Mouse (Mus musculus) left cerebral cortex, adult 2 months (tissue): ENCODE data around the gene Tdg. TPM values are rescaled to one million over a fixed set of nuclear protein-coding genes. Genes with fewer than 3 reads are reported as not detected.

ENCODE experiments used
- DNase-seq, 2 experiments: peaks; one replicate each; pipeline ENCODE4 v3.0.0; 2021 to 2022; ENCODE audit warnings: low spot score in 2 of 2, mixed read lengths in 1 of 2; ENCODE audit errors: extremely low spot score in 1 of 2
- H3K27ac ChIP-seq: fragments of 200-600 bp; 2 replicates; pipeline ENCODE4 v1.8.1; 2022
- H3K4me3 ChIP-seq: fragments of 200-600 bp; 2 replicates; pipeline ENCODE4 v1.8.1; 2022
- CTCF ChIP-seq: fragments of 200-600 bp; IDR thresholded peaks from 2 replicates; pipeline ENCODE4 v1.8.1; 2022; ENCODE audit warnings: antibody characterized with exemption, mild to moderate bottlenecking, moderate library complexity
- intact Hi-C: fragments of 180-260 bp; cut with DNase I; formaldehyde crosslinking; loops from one replicate; pipeline ENCODE4 v1.15.1; 2025
- total RNA-seq, 2 experiments: library from RNA; stranded (reverse); gene quantifications; 2 replicates each; pipeline ENCODE4 v1.2.3; 2021

The Tdg gene
- total RNA-seq, 2 experiments from 2014 or later: 42.7 to 50.2 TPM

DNA sequence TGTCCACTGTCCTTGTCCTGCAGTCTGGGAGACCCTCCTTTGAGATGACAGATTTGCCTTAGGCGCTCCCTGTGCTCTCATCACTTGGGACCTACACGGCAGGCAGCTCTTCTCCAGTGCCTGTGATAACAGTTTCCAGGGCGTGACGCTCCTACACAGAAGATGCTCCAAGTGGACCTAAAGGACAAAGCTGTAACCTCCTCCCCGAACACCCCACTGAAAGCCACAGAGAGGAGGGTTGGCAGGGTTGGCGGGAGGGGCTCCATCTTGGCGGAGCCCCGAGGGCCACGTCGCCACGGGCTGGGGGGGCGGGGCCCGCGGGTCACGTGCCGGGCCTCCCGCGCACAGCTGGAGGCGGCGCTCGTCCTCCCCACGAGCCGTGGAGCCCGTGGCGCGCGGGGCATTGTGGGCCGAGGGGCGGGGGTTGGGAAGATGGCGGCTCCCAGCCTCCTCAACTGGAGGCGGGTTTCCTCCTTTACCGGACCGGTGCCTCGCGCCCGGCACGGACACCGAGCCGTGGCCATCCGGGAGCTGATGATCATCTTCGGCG, 69.2 kb downstream of the Tdg start:
- intact Hi-C loops: loop anchor here (2.0 kb wide), 1 partner anchor 36 kb away; no protein-coding TSS in a partner anchor
- peak; percentile 90 to 94 for DNase-seq
- no peak for TF ChIP-seq CTCF
- Histone ChIP-seq H3K4me3 (peak overlapping the region; percentile 83), H3K27ac (peak overlapping the region; percentile 89)

DNA sequence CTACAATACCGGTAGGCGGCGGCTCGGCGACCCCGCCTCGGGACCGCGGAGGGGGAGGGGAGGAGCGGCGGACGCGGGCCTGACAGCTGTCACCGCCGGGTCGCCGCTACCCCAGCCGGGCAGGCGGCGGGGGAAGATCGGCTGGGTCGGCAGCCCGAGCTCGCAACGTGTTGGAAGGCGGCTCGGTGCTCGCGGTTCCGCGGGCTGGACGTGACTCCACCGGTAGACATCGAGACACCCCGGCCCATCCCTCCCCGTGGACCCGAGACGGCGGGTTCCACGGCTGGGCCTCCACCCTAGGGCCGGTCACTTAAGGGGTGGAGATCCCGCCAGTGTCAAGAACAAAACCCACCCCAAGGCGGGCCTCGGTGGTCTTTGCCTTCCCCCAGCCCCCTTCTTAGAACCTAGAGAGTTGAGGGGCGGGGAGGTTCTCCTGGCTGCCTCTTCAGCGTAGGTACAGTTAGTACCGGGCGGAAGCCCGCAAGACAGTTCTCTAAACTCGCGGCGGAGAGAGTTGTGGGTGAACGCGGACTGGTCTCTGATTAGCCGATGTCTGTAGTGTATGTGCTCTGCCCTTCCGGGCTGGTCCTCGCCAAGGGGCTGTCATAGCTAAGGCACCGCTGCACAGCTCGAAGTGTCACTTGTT, 69.8 kb downstream of the Tdg start:
- peak overlapping the region; percentile 83 for H3K4me3 ChIP-seq
- no peak for DNase-seq
- TF ChIP-seq CTCF: no peak
- intact Hi-C loops: loop anchor here (2.0 kb wide), 1 partner anchor 37 kb away; no protein-coding TSS in a partner anchor
- H3K27ac ChIP-seq: peak overlapping the region; percentile 89

Other genes starting within 250 kb of the Tdg start
- gene Gm1553, start 137.2 kb upstream of the Tdg start, total RNA-seq: not detected
- 10 to 100 TPM; 16.6 to 21.0 TPM for gene 1190007I07Rik, start 6.6 kb upstream of the Tdg start, total RNA-seq
- gene Glt8d2, start 60.8 kb downstream of the Tdg start, total RNA-seq: 10 to 100 TPM; 22.4 to 26.6 TPM
- 10 to 100 TPM; 45.1 to 47.4 TPM for gene Hcfc2, start 66.3 kb downstream of the Tdg start, total RNA-seq
- 10 to 100 TPM; 57.3 to 60.2 TPM for gene Nfyb, start 134.3 kb downstream of the Tdg start, total RNA-seq
- gene Txnrd1, start 204.1 kb downstream of the Tdg start, total RNA-seq: 10 to 100 TPM; 46.9 to 48.1 TPM
- gene Eid3, start 236.8 kb downstream of the Tdg start, total RNA-seq: 1 to 10 TPM; 2.0 to 2.4 TPM